Mouse (Mus musculus) midbrain, embryonic 12.5 days (tissue): ENCODE data around the gene Ago4. TPM values are rescaled to one million over a fixed set of nuclear protein-coding genes. Genes with fewer than 3 reads are reported as not detected.

ENCODE experiments used
- microRNA-seq: library from miRNA; unstranded; fragments of <30 nt; microRNA quantifications from one replicate; pipeline ENCODE4, GENCODE M21; 2017
- polyA plus RNA-seq: library from polyadenylated mRNA; unstranded; fragments of >200 nt; fragmentation: Nextera tagmentation; extraction: Ambion mirVana; gene quantifications from 2 replicates; pipeline ENCODE4 v1.2.1, GENCODE M21; 2016

Gene Ago4
- polyA plus RNA-seq, 1 experiment from 2014 or later, result 8.2 TPM

Small RNAs within 50 kb of the gene (microRNA-seq; reads per million reads assigned to microRNA genes)
- 0.70 reads per million for gene Mir7119

Other genes with a start within 250 kb of the Ago4 start
- 21.7 and 41.3 TPM in 2 replicates for gene Col8a2, start 246.7 kb downstream of the Ago4 start, polyA plus RNA-seq
- 67.2 and 70.5 TPM in 2 replicates for gene Adprhl2, start 211.8 kb downstream of the Ago4 start, polyA plus RNA-seq
- gene Tekt2, start 207.8 kb downstream of the Ago4 start, polyA plus RNA-seq, result 4.8 and 5.3 TPM in 2 replicates
- gene Ago3, start 103.9 kb downstream of the Ago4 start, polyA plus RNA-seq, result 19.3 and 19.9 TPM in 2 replicates
- 21.7 and 24.0 TPM in 2 replicates for gene Ago1, start 64.9 kb downstream of the Ago4 start, polyA plus RNA-seq
- gene Clspn, start 23.5 kb upstream of the Ago4 start, polyA plus RNA-seq, result 34.4 and 35.7 TPM in 2 replicates
- gene 5730409E04Rik, start 76.3 kb upstream of the Ago4 start, polyA plus RNA-seq, result 1.5 and 1.9 TPM in 2 replicates
- gene Psmb2, start 144.2 kb upstream of the Ago4 start, polyA plus RNA-seq, result 435 and 444 TPM in 2 replicates
- 2.2 and 3.3 TPM in 2 replicates for gene Tfap2e, start 202.8 kb upstream of the Ago4 start, polyA plus RNA-seq
- 48.9 and 49.9 TPM in 2 replicates for gene Ncdn, start 220.0 kb upstream of the Ago4 start, polyA plus RNA-seq
- 32.9 and 35.0 TPM in 2 replicates for gene AU040320, start 220.1 kb upstream of the Ago4 start, polyA plus RNA-seq